Mouse (Mus musculus): ENCODE measurements around the gene St6galnac3. TPM values are rescaled to one million over a fixed set of nuclear protein-coding genes. Genes with fewer than 3 reads are reported as not detected.

Gene St6galnac3
- polyA plus RNA-seq, 1 experiment from 2014 or later = 34.9 TPM

GRCm38 (mm10) chr3:153670953-153671674, 53.9 kb downstream of the St6galnac3 start:
- Histone ChIP-seq H3K9me3 (replicated peaks; ENCODE audit: control insufficient read depth, low read length) (no peaks in the 10 kb centered on the region), H3K27me3 (ENCODE audit: control insufficient read depth, insufficient read depth, low read length) (no peaks in the 10 kb centered on the region), H3K4me1 (ENCODE audit: control insufficient read depth, insufficient read depth, low read length) (peaks cover 5% of the 10 kb centered on the region; the same call in 1 of the 2 replicates), H3K9ac (ENCODE audit: low read length) (no peak overlapping the region), H3K4me3 (replicated peaks; ENCODE audit: low read length) (no peak overlapping the region), H3K4me2 (ENCODE audit: low read depth, low read length) (no peak overlapping the region), H3K27ac (ENCODE audit: low read length) (no peak overlapping the region), H3K36me3 (ENCODE audit: control insufficient read depth, insufficient read depth, low read length) (no peaks in the 10 kb centered on the region)
- 76% methylated on average over 10 of the region's 10 CpGs for WGBS
- ATAC-seq (ENCODE audit: insufficient read depth, low FRiP score) = no peak

- Histone ChIP-seq H3K4me2 (ENCODE audit: low read depth, low read length) (no peak overlapping the region), H3K36me3 (ENCODE audit: control insufficient read depth, insufficient read depth, low read length) (no peaks in the 10 kb centered on the region), H3K9me3 (replicated peaks; ENCODE audit: control insufficient read depth, low read length) (no peaks in the 10 kb centered on the region), H3K4me1 (ENCODE audit: control insufficient read depth, insufficient read depth, low read length) (no peaks in the 10 kb centered on the region; the same call in 1 of the 2 replicates), H3K27me3 (ENCODE audit: control insufficient read depth, insufficient read depth, low read length) (no peaks in the 10 kb centered on the region), H3K27ac (ENCODE audit: low read length) (no peak overlapping the region), H3K4me3 (replicated peaks; ENCODE audit: low read length) (no peak overlapping the region), H3K9ac (ENCODE audit: low read length) (no peak overlapping the region)
- ATAC-seq (ENCODE audit: insufficient read depth, low FRiP score) = no peak
- 82% methylated on average over 13 of the region's 13 CpGs for WGBS
These were observed 55.1 kb downstream of the St6galnac3 start for GRCm38 (mm10) chr3:153669737-153670435.

- Histone ChIP-seq H3K9me3 (replicated peaks; ENCODE audit: control insufficient read depth, low read length) (no peaks in the 10 kb centered on the region), H3K36me3 (ENCODE audit: control insufficient read depth, insufficient read depth, low read length) (no peaks in the 10 kb centered on the region), H3K27me3 (ENCODE audit: control insufficient read depth, insufficient read depth, low read length) (no peaks in the 10 kb centered on the region), H3K4me3 (replicated peaks; ENCODE audit: low read length) (no peak overlapping the region), H3K4me2 (ENCODE audit: low read depth, low read length) (no peak overlapping the region), H3K27ac (ENCODE audit: low read length) (no peak overlapping the region), H3K9ac (ENCODE audit: low read length) (no peak overlapping the region), H3K4me1 (ENCODE audit: control insufficient read depth, insufficient read depth, low read length) (no peaks in the 10 kb centered on the region)
- WGBS = 80% methylated on average over 8 of the region's 8 CpGs
- ATAC-seq (ENCODE audit: insufficient read depth, low FRiP score) = no peak
These were observed 55.6 kb downstream of the St6galnac3 start for GRCm38 (mm10) chr3:153669329-153669728.

- Histone ChIP-seq H3K4me2 (ENCODE audit: low read depth, low read length) (no peak overlapping the region), H3K27me3 (ENCODE audit: control insufficient read depth, insufficient read depth, low read length) (no peaks in the 10 kb centered on the region), H3K27ac (ENCODE audit: low read length) (no peak overlapping the region), H3K4me3 (replicated peaks; ENCODE audit: low read length) (no peak overlapping the region), H3K4me1 (ENCODE audit: control insufficient read depth, insufficient read depth, low read length) (no peaks in the 10 kb centered on the region), H3K36me3 (ENCODE audit: control insufficient read depth, insufficient read depth, low read length) (no peaks in the 10 kb centered on the region), H3K9ac (ENCODE audit: low read length) (no peak overlapping the region), H3K9me3 (replicated peaks; ENCODE audit: control insufficient read depth, low read length) (no peaks in the 10 kb centered on the region)
- no peak for ATAC-seq (ENCODE audit: insufficient read depth, low FRiP score)
- WGBS = 74% methylated on average over 21 of the region's 21 CpGs
These were observed 56.3 kb downstream of the St6galnac3 start for GRCm38 (mm10) chr3:153668447-153669290.

- Histone ChIP-seq H3K4me2 (ENCODE audit: low read depth, low read length) (no peak overlapping the region), H3K4me1 (ENCODE audit: control insufficient read depth, insufficient read depth, low read length) (peaks cover 6% of the 10 kb centered on the region; the same call in 1 of the 2 replicates), H3K27me3 (ENCODE audit: control insufficient read depth, insufficient read depth, low read length) (0 out of 2 replicates have a peak, but pooled peaks cover 3% of the 10 kb centered on the region), H3K27ac (ENCODE audit: low read length) (no peak overlapping the region), H3K9ac (ENCODE audit: low read length) (no peak overlapping the region), H3K4me3 (replicated peaks; ENCODE audit: low read length) (no peak overlapping the region), H3K36me3 (ENCODE audit: control insufficient read depth, insufficient read depth, low read length) (no peaks in the 10 kb centered on the region), H3K9me3 (replicated peaks; ENCODE audit: control insufficient read depth, low read length) (no peaks in the 10 kb centered on the region)
- ATAC-seq (ENCODE audit: insufficient read depth, low FRiP score) = no peak
- WGBS = 89% methylated on average over 5 of the region's 5 CpGs
These were observed 60.3 kb downstream of the St6galnac3 start for GRCm38 (mm10) chr3:153664696-153665095.

GRCm38 (mm10) chr3:153663841-153664427, 61.0 kb downstream of the St6galnac3 start:
- Histone ChIP-seq H3K9ac (ENCODE audit: low read length) (no peak overlapping the region), H3K4me3 (replicated peaks; ENCODE audit: low read length) (no peak overlapping the region), H3K27ac (ENCODE audit: low read length) (no peak overlapping the region), H3K36me3 (ENCODE audit: control insufficient read depth, insufficient read depth, low read length) (no peaks in the 10 kb centered on the region), H3K4me1 (ENCODE audit: control insufficient read depth, insufficient read depth, low read length) (peaks cover 6% of the 10 kb centered on the region; the same call in 1 of the 2 replicates), H3K27me3 (ENCODE audit: control insufficient read depth, insufficient read depth, low read length) (0 out of 2 replicates have a peak, but pooled peaks cover 3% of the 10 kb centered on the region), H3K9me3 (replicated peaks; ENCODE audit: control insufficient read depth, low read length) (no peaks in the 10 kb centered on the region), H3K4me2 (ENCODE audit: low read depth, low read length) (no peak overlapping the region)
- WGBS = 48% methylated on average over 10 of the region's 10 CpGs
- ATAC-seq (ENCODE audit: insufficient read depth, low FRiP score) = no peak; the same call in 1 of the 2 replicates

- Histone ChIP-seq H3K27me3 (ENCODE audit: control insufficient read depth, insufficient read depth, low read length) (peaks cover 3% of the 10 kb centered on the region; the same call in 1 of the 2 replicates), H3K4me3 (replicated peaks; ENCODE audit: low read length) (no peak overlapping the region), H3K27ac (ENCODE audit: low read length) (no peak overlapping the region), H3K36me3 (ENCODE audit: control insufficient read depth, insufficient read depth, low read length) (no peaks in the 10 kb centered on the region), H3K4me2 (ENCODE audit: low read depth, low read length) (no peak overlapping the region), H3K4me1 (ENCODE audit: control insufficient read depth, insufficient read depth, low read length) (peaks cover 6% of the 10 kb centered on the region; the same call in 1 of the 2 replicates), H3K9me3 (replicated peaks; ENCODE audit: control insufficient read depth, low read length) (no peaks in the 10 kb centered on the region), H3K9ac (ENCODE audit: low read length) (no peak overlapping the region)
- WGBS = 86% methylated on average over 9 of the region's 9 CpGs
- ATAC-seq (ENCODE audit: insufficient read depth, low FRiP score) = no peak
These were observed 62.2 kb downstream of the St6galnac3 start for GRCm38 (mm10) chr3:153662796-153663195.

GRCm38 (mm10) chr3:153661927-153662326, 63.0 kb downstream of the St6galnac3 start:
- peaks cover 6% of the 10 kb centered on the region; the same call in 1 of the 2 replicates for H3K4me1 ChIP-seq (ENCODE audit: control insufficient read depth, insufficient read depth, low read length)
- H3K27ac ChIP-seq (ENCODE audit: low read length) = no peak overlapping the region
- peaks cover 3% of the 10 kb centered on the region; the same call in 1 of the 2 replicates for H3K27me3 ChIP-seq (ENCODE audit: control insufficient read depth, insufficient read depth, low read length)
- H3K9ac ChIP-seq (ENCODE audit: low read length) = no peak overlapping the region
- H3K36me3 ChIP-seq (ENCODE audit: control insufficient read depth, insufficient read depth, low read length) = no peaks in the 10 kb centered on the region
- H3K4me3 ChIP-seq (replicated peaks; ENCODE audit: low read length) = no peak overlapping the region
- H3K9me3 ChIP-seq (replicated peaks; ENCODE audit: control insufficient read depth, low read length) = no peaks in the 10 kb centered on the region
- ATAC-seq (ENCODE audit: insufficient read depth, low FRiP score) = no peak
- 65% methylated on average over 7 of the region's 7 CpGs for WGBS
- no peak overlapping the region for H3K4me2 ChIP-seq (ENCODE audit: low read depth, low read length)
